In genomic region chr9:55110059-55110834, GRCm38 (mm10) we compare ENCODE assay signal across 8 mouse cellular contexts. TPM values are rescaled to one million over a fixed set of nuclear protein-coding genes. Genes with fewer than 3 reads are reported as not detected.
DNase-seq lines count a peak whose midpoint lies in the region; ATAC-seq and TF ChIP-seq lines count a peak whose summit lies in the region.

No protein-coding gene starts in this region.

- H3K4me1 ChIP-seq in hindbrain, embryonic 12.5 days, result 0 out of 2 replicates have a peak, but pooled peaks cover 2% of the 10 kb centered on the region
- no peaks in the 10 kb centered on the region for H3K4me1 ChIP-seq in lung, postnatal 0 days (ENCODE audit: insufficient read depth, low read depth, low read length)

- ATAC-seq in hindbrain, embryonic 12.5 days (ENCODE audit: low FRiP score), result peak; percentile 88
- peak; percentile 94 for ATAC-seq in lung, postnatal 0 days

- TF ChIP-seq EP300 in lung, postnatal 0 days (IDR thresholded peaks at IDR 0.05), result no peak

- peak; percentile 91 for DNase-seq in NIH3T3 (ENCODE audit: low read depth)
- DNase-seq in cerebellum, postnatal 10 days, result peak; percentile 95 to 97
- DNase-seq in frontal cortex, postnatal 10 days (ENCODE audit: low spot score in 2 of 2), result peak; percentile 58 to 80
- peak; percentile 90 to 92 for DNase-seq in layer of hippocampus, postnatal 10 days (ENCODE audit: low spot score in 2 of 2)
- DNase-seq in lung, postnatal 0 days (ENCODE audit: low spot score), result peak; percentile 94
- DNase-seq in retina, adult 2 months (ENCODE audit: low read depth, low spot score), result peak; percentile 77
- DNase-seq in thymus, postnatal 25 days, result peak; percentile 84

- no peak overlapping the region for H3K4me3 ChIP-seq in hindbrain, embryonic 12.5 days
- no peak overlapping the region for H3K4me3 ChIP-seq in lung, postnatal 0 days (ENCODE audit: low read depth, low read length)

- no peak overlapping the region for H3K9ac ChIP-seq in hindbrain, embryonic 12.5 days
- no peak overlapping the region for H3K9ac ChIP-seq in lung, postnatal 0 days (replicated peaks; ENCODE audit: low read depth)

- H3K27me3 ChIP-seq in hindbrain, embryonic 12.5 days, result no peaks in the 10 kb centered on the region
- H3K27me3 ChIP-seq in lung, postnatal 0 days (replicated peaks; ENCODE audit: insufficient read depth, low read length), result no peaks in the 10 kb centered on the region

- no peak overlapping the region for H3K4me2 ChIP-seq in hindbrain, embryonic 12.5 days (replicated peaks)
- no peak overlapping the region for H3K4me2 ChIP-seq in lung, postnatal 0 days (replicated peaks; ENCODE audit: low read depth, low read length)

- H3K27ac ChIP-seq in hindbrain, embryonic 12.5 days, result no peak overlapping the region
- H3K27ac ChIP-seq in lung, postnatal 0 days (ENCODE audit: low read length), result no peak overlapping the region

- WGBS in hindbrain, embryonic 12.5 days, result 33% methylated on average over 16 of the region's 16 CpGs
- WGBS in lung, postnatal 0 days, result 25% methylated on average over 16 of the region's 16 CpGs

- no peaks in the 10 kb centered on the region for H3K36me3 ChIP-seq in hindbrain, embryonic 12.5 days
- H3K36me3 ChIP-seq in lung, postnatal 0 days (ENCODE audit: insufficient read depth, low read length), result no peaks in the 10 kb centered on the region

- peak; percentile 95 for TF ChIP-seq CTCF in lung, postnatal 0 days (IDR thresholded peaks at IDR 0.05)

- H3K9me3 ChIP-seq in hindbrain, embryonic 12.5 days (replicated peaks), result no peaks in the 10 kb centered on the region
- H3K9me3 ChIP-seq in lung, postnatal 0 days (ENCODE audit: low read length), result no peaks in the 10 kb centered on the region

RNA-seq across cellular contexts. Expression of gene Ube2q2, which starts 38.4 kb away (rescaled TPM):
- polyA plus RNA-seq in hindbrain, embryonic 12.5 days (2016; fragmentation: Nextera tagmentation; extraction: Ambion mirVana), result 53.4 and 54.2 TPM in 2 replicates
- total RNA-seq in layer of hippocampus, postnatal 10 days (2021), result 10 to 100 TPM; 42.1 to 52.3 TPM
- polyA plus RNA-seq in lung, postnatal 0 days (2015; fragmentation: Nextera tagmentation; extraction: Ambion mirVana), result 24.5 and 26.1 TPM in 2 replicates
